Mouse (Mus musculus): Measurements from ENCODE around the gene 1700011L22Rik.

GRCm38 (mm10) chr8:79289592-79289991 lies 41.2 kb upstream of the 1700011L22Rik start:
- no peak for TF ChIP-seq TCF12 (IDR thresholded peaks at IDR 0.05; ENCODE audit: insufficient read depth, poor library complexity, severe bottlenecking)
- TF ChIP-seq POLR2A (IDR thresholded peaks at IDR 0.05; ENCODE audit: insufficient read length, low read depth): no peak
- TF ChIP-seq CEBPB (IDR thresholded peaks at IDR 0.05; ENCODE audit: insufficient read depth, poor library complexity, severe bottlenecking): no peak

Measured in myocyte (in vitro differentiated cells).